ENCODE assay signal across 16 mouse cellular contexts in genomic region chr1:133882283-133883217, GRCm38 (mm10). TPM values are rescaled to one million over a fixed set of nuclear protein-coding genes. Genes with fewer than 3 reads are reported as not detected.
DNase-seq lines count a peak whose midpoint lies in the region; ATAC-seq and TF ChIP-seq lines count a peak whose summit lies in the region.
"Had no signal": no experiment of that assay in that cellular context is flagged by ENCODE, and none has a peak within 500 bp of the region (broad histone marks: within the 10 kb centered on the region; RNA-seq: fewer than 3 reads in every experiment).

No protein-coding gene starts in this region.

- H3K27ac ChIP-seq in heart, embryonic 10.5 days, result peak overlapping the region; percentile 71
- no peak overlapping the region for H3K27ac ChIP-seq in heart, embryonic 11.5 days (ENCODE audit: low read depth, low read length)
- H3K27ac ChIP-seq in midbrain, embryonic 13.5 days, result peak overlapping the region; percentile 8; the same call in 1 of the 2 replicates
- H3K27ac ChIP-seq in midbrain, embryonic 11.5 days (ENCODE audit: low read depth, low read length), result no peak overlapping the region
- H3K27ac ChIP-seq in left cerebral cortex, adult 2 months, result no peak overlapping the region
- H3K27ac ChIP-seq: limb, embryonic 12.5 days; neural tube, embryonic 15.5 days had no signal

- no peak for ATAC-seq in heart, embryonic 11.5 days (replicated peaks; ENCODE audit: insufficient number of reproducible peaks, low FRiP score, low TSS enrichment)
- ATAC-seq in midbrain, embryonic 13.5 days, result no peak
- no peak for ATAC-seq in midbrain, embryonic 11.5 days (ENCODE audit: low FRiP score)
- ATAC-seq in inflammation-experienced regulatory T-cells, adult 6 months, result no peak
- ATAC-seq: hindbrain, embryonic 16.5 days had no signal

- no peak for DNase-seq in heart, embryonic 10.5 days (ENCODE audit: low spot score)
- no peak for DNase-seq in midbrain, embryonic 11.5 days (ENCODE audit: low spot score, missing footprints)
- peak; percentile 44 for DNase-seq in kidney, postnatal 14 days
- no peak for DNase-seq in right cerebral cortex, adult 18-20 months
- DNase-seq in left cerebral cortex, adult 2 months (ENCODE audit: extremely low spot score in 1 of 2, low spot score in 2 of 2), result no peak
- DNase-seq: adrenal gland, postnatal 36 days; layer of hippocampus, postnatal 36 days; lung, postnatal 36 days had no signal

- H3K27me3 ChIP-seq in heart, embryonic 10.5 days (ENCODE audit: insufficient read depth, poor library complexity, severe bottlenecking), result peaks cover 26% of the 10 kb centered on the region
- H3K27me3 ChIP-seq in heart, embryonic 11.5 days (ENCODE audit: control insufficient read depth, insufficient read depth, low read length), result 0 out of 2 replicates have a peak, but pooled peaks cover under 1% of the 10 kb centered on the region
- H3K27me3 ChIP-seq in midbrain, embryonic 13.5 days, result 0 out of 2 replicates have a peak, but pooled peaks cover 5% of the 10 kb centered on the region
- no peaks in the 10 kb centered on the region for H3K27me3 ChIP-seq in midbrain, embryonic 11.5 days (ENCODE audit: control insufficient read depth, insufficient read depth, low read length)
- H3K27me3 ChIP-seq: heart, embryonic 12.5 days; neural tube, embryonic 15.5 days had no signal

- intact Hi-C loops in left cerebral cortex, adult 2 months (cut with DNase I), result no loop called here

- no peaks in the 10 kb centered on the region for H3K36me3 ChIP-seq in heart, embryonic 10.5 days
- H3K36me3 ChIP-seq in heart, embryonic 11.5 days (ENCODE audit: control insufficient read depth, insufficient read depth, low read length), result no peaks in the 10 kb centered on the region
- H3K36me3 ChIP-seq in midbrain, embryonic 13.5 days, result no peaks in the 10 kb centered on the region
- no peaks in the 10 kb centered on the region for H3K36me3 ChIP-seq in midbrain, embryonic 11.5 days (ENCODE audit: control insufficient read depth, insufficient read depth, low read length)
- H3K36me3 ChIP-seq: G1E; heart, embryonic 12.5 days; limb, embryonic 12.5 days; neural tube, embryonic 15.5 days had no signal

- H3K4me1 ChIP-seq in heart, embryonic 10.5 days, result peaks cover 76% of the 10 kb centered on the region
- peaks cover 40% of the 10 kb centered on the region for H3K4me1 ChIP-seq in heart, embryonic 11.5 days (ENCODE audit: control insufficient read depth, insufficient read depth, low read length)
- H3K4me1 ChIP-seq in midbrain, embryonic 13.5 days (replicated peaks), result peaks cover 35% of the 10 kb centered on the region
- H3K4me1 ChIP-seq in midbrain, embryonic 11.5 days (ENCODE audit: control insufficient read depth, insufficient read depth, low read length), result peaks cover 14% of the 10 kb centered on the region

- TF ChIP-seq CTCF in left cerebral cortex, adult 2 months (IDR thresholded peaks at IDR 0.05), result no peak

- WGBS in heart, embryonic 10.5 days, result 59% methylated on average over 11 of the region's 11 CpGs
- 57% methylated on average over 11 of the region's 11 CpGs for WGBS in heart, embryonic 11.5 days (ENCODE audit: insufficient replicate concordance)
- 59% methylated on average over 11 of the region's 11 CpGs for WGBS in midbrain, embryonic 13.5 days
- WGBS in midbrain, embryonic 11.5 days, result 51% methylated on average over 11 of the region's 11 CpGs

- no peak overlapping the region for H3K4me3 ChIP-seq in heart, embryonic 10.5 days
- no peak overlapping the region for H3K4me3 ChIP-seq in heart, embryonic 11.5 days (ENCODE audit: low read depth, low read length)
- no peak overlapping the region for H3K4me3 ChIP-seq in midbrain, embryonic 13.5 days (replicated peaks)
- no peak overlapping the region for H3K4me3 ChIP-seq in midbrain, embryonic 11.5 days (ENCODE audit: low read depth, low read length)
- no peak overlapping the region for H3K4me3 ChIP-seq in left cerebral cortex, adult 2 months
- H3K4me3 ChIP-seq: heart, embryonic 12.5 days; limb, embryonic 12.5 days; neural tube, embryonic 15.5 days had no signal

- no peak overlapping the region for H3K9ac ChIP-seq in heart, embryonic 11.5 days (ENCODE audit: low read depth, low read length)
- H3K9ac ChIP-seq in midbrain, embryonic 13.5 days (replicated peaks), result no peak overlapping the region
- no peak overlapping the region for H3K9ac ChIP-seq in midbrain, embryonic 11.5 days (ENCODE audit: low read length)
- H3K9ac ChIP-seq: heart, embryonic 12.5 days; limb, embryonic 12.5 days; neural tube, embryonic 15.5 days had no signal

- no peak overlapping the region for H3K4me2 ChIP-seq in heart, embryonic 11.5 days
- no peak overlapping the region for H3K4me2 ChIP-seq in midbrain, embryonic 13.5 days (replicated peaks)
- no peak overlapping the region for H3K4me2 ChIP-seq in midbrain, embryonic 11.5 days
- H3K4me2 ChIP-seq: heart, embryonic 12.5 days; limb, embryonic 12.5 days; neural tube, embryonic 15.5 days had no signal

- no peaks in the 10 kb centered on the region for H3K9me3 ChIP-seq in heart, embryonic 10.5 days
- no peaks in the 10 kb centered on the region for H3K9me3 ChIP-seq in heart, embryonic 11.5 days (replicated peaks; ENCODE audit: control insufficient read depth, low read length)
- H3K9me3 ChIP-seq in midbrain, embryonic 13.5 days, result no peaks in the 10 kb centered on the region
- H3K9me3 ChIP-seq in midbrain, embryonic 11.5 days (ENCODE audit: control insufficient read depth, low read length), result no peaks in the 10 kb centered on the region
- H3K9me3 ChIP-seq: G1E; heart, embryonic 12.5 days; limb, embryonic 12.5 days; neural tube, embryonic 15.5 days had no signal

RNA-seq across cellular contexts. Expression of gene Optc, which starts 25.2 kb away (rescaled TPM):
- polyA plus RNA-seq in heart, embryonic 10.5 days (2016; fragmentation: Nextera tagmentation; extraction: Ambion mirVana), result 0.16 and 0.69 TPM in 2 replicates
- 0.21 and 1.0 TPM in 2 replicates for polyA plus RNA-seq in heart, embryonic 11.5 days (2014; fragmentation: Nextera tagmentation; extraction: Ambion mirVana)
- 4.0 and 4.9 TPM in 2 replicates for polyA plus RNA-seq in midbrain, embryonic 13.5 days (2015; fragmentation: Nextera tagmentation; extraction: Ambion mirVana)
- polyA plus RNA-seq in midbrain, embryonic 11.5 days (2014; fragmentation: Nextera tagmentation; extraction: Ambion mirVana), result 1.6 and 1.9 TPM in 2 replicates
- polyA plus RNA-seq in inflammation-experienced regulatory T-cells, adult 6 months (2017; shearing (Covaris generic)), result not detected
- total RNA-seq in left cerebral cortex, adult 2 months (2021), result 1 to 10 TPM in 1 of 2 experiments, under 1 TPM in 1; 0.81 to 1.2 TPM
- total RNA-seq: G1E had no signal
- polyA plus RNA-seq: G1E had no signal

RNA-seq across cellular contexts. Expression of gene Prelp, which starts 38.7 kb away (rescaled TPM):
- polyA plus RNA-seq in heart, embryonic 10.5 days (2016; fragmentation: Nextera tagmentation; extraction: Ambion mirVana), result 0.16 and 0.31 TPM in 2 replicates
- polyA plus RNA-seq in heart, embryonic 11.5 days (2014; fragmentation: Nextera tagmentation; extraction: Ambion mirVana), result 0.55 and 1.1 TPM in 2 replicates
- 4.4 and 6.5 TPM in 2 replicates for polyA plus RNA-seq in midbrain, embryonic 13.5 days (2015; fragmentation: Nextera tagmentation; extraction: Ambion mirVana)
- polyA plus RNA-seq in midbrain, embryonic 11.5 days (2014; fragmentation: Nextera tagmentation; extraction: Ambion mirVana), result 1.1 and 1.7 TPM in 2 replicates
- not detected for polyA plus RNA-seq in inflammation-experienced regulatory T-cells, adult 6 months (2017; shearing (Covaris generic))
- total RNA-seq in left cerebral cortex, adult 2 months (2021), result 10 to 100 TPM; 10.8 to 11.6 TPM

Comparison
In these comparisons a context has a peak if more than half of its experiments do, and no peak if none do; other contexts are left out.
1. H3K27ac ChIP-seq: peak in heart, embryonic 10.5 days (single experiment) and midbrain, embryonic 13.5 days (single experiment); none in heart, embryonic 11.5 days (single experiment), midbrain, embryonic 11.5 days (single experiment) and left cerebral cortex, adult 2 months (single experiment).